Mouse (Mus musculus) olfactory bulb, adult 2 months (tissue): ENCODE measurements around the gene Mgat5.

Experiments
- CTCF ChIP-seq: fragments of 200-500 bp; IDR thresholded peaks from 2 replicates; pipeline ENCODE4 v1.5.1; 2012; ENCODE audit warnings: low read depth, mild to moderate bottlenecking, low read length, moderate library complexity; ENCODE audit not compliant: insufficient read depth
- POLR2A ChIP-seq: fragments of 200-500 bp; IDR thresholded peaks from 2 replicates; pipeline ENCODE4 v1.6.1; 2012; ENCODE audit warnings: mild to moderate bottlenecking, low read depth, low read length, moderate library complexity; ENCODE audit not compliant: insufficient read depth

DNA sequence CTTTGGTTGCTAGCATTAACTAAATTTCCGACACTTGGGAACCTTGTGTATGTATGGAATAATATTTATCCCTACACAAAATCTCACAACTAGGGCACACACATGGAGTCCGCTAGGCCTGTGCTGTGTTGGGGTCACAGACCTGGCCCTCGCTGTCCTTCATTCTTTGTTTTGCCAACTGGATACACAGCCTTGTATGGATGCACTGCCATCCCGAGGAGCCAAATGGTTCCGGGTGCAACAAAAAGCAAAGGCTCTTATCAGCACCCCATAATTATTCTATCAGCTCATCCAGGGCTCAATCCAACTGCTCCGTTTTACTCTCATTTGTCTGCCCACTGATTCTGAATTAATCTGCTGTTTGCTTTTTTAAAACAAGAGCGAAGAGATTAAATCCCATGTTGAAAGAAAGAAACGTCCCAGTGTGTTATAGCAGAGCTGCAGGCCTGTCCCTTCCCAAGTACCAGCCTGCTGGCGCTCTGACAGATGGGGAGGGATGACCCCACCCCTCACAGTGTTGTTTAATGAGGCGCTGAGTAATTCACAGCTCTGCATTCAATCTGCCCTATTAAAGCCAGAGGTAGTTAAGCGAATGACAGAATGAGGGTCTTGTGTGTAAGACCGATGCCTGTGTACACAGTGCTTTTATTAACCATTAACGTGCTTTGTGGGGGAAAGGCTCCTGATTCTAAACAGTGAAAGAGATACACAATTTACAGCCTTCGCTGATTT lies 326.2 kb downstream of the Mgat5 start:
- TF ChIP-seq POLR2A (no peak), CTCF (no peak)
